Mouse (Mus musculus) forebrain, embryonic 14.5 days (tissue): ENCODE results near the gene Lrrc73. TPM values are rescaled to one million over a fixed set of nuclear protein-coding genes. Genes with fewer than 3 reads are reported as not detected.

Source experiments
- ATAC-seq: fragments of 200-750 bp; cut with Nextera tagmentation; 2 replicates; pipeline ENCODE4 v1.8.0; 2017; ENCODE audit warnings: mild to moderate bottlenecking, moderate library complexity
- DNase-seq: peaks from one replicate; pipeline ENCODE4 v3.0.0-alpha.2; 2015; ENCODE audit warnings: low spot score
- H3K27ac ChIP-seq: fragments of 300-500 bp; sonication (generic); 2 replicates; pipeline ENCODE4 v1.5.1; 2014; ENCODE audit warnings: low read depth, mild to moderate bottlenecking, control low read depth, low read length, moderate library complexity
- H3K27me3 ChIP-seq: fragments of 300-500 bp; sonication (generic); replicated peaks from 2 replicates; pipeline ENCODE4 v1.6.1; 2014; ENCODE audit warnings: low read length, control low read depth, mixed read lengths; ENCODE audit not compliant: control insufficient read depth, insufficient read depth
- H3K36me3 ChIP-seq: fragments of 300-500 bp; sonication (generic); 2 replicates; pipeline ENCODE4 v1.6.1; 2014; ENCODE audit warnings: low read length, control low read depth; ENCODE audit not compliant: control insufficient read depth, insufficient read depth
- H3K4me1 ChIP-seq: fragments of 300-500 bp; sonication (generic); 2 replicates; pipeline ENCODE4 v1.6.1; 2014; ENCODE audit warnings: antibody characterized with exemption, low read length, control low read depth; ENCODE audit not compliant: control insufficient read depth, insufficient read depth
- H3K4me2 ChIP-seq: fragments of 300-500 bp; sonication (generic); 2 replicates; pipeline ENCODE4 v1.6.1; 2014; ENCODE audit warnings: mild to moderate bottlenecking, control low read depth, low read length
- H3K4me3 ChIP-seq: fragments of 300-500 bp; sonication (generic); 2 replicates; pipeline ENCODE4 v1.5.1; 2014; ENCODE audit warnings: low read depth, low read length, control low read depth
- H3K9ac ChIP-seq: fragments of 300-500 bp; sonication (generic); 2 replicates; pipeline ENCODE4 v1.6.1; 2014; ENCODE audit warnings: mild to moderate bottlenecking, low read length, control low read depth, moderate library complexity
- H3K9me3 ChIP-seq: fragments of 300-500 bp; sonication (generic); replicated peaks from 2 replicates; pipeline ENCODE4 v1.6.1; 2016; ENCODE audit warnings: low read length, control low read depth, mixed read lengths; ENCODE audit not compliant: control insufficient read depth
- WGBS: fragments of 180-500 bp; shearing (Covaris S2); extraction: QIAGEN DNeasy Blood & Tissue Kit; methylation state at CpG from one replicate; pipeline ENCODE4 v1.1.7; 2014; 5-methylcytosine and 5-hydroxymethylcytosine counted together
- polyA plus RNA-seq: library from polyadenylated mRNA; unstranded; fragments of >200 nt; fragmentation: Nextera tagmentation; extraction: Ambion mirVana; gene quantifications from 2 replicates; pipeline ENCODE4 v1.2.1, GENCODE M21; 2014

Gene Lrrc73
- polyA plus RNA-seq, 1 experiment from 2014 or later, result 9.8 TPM

DNA sequence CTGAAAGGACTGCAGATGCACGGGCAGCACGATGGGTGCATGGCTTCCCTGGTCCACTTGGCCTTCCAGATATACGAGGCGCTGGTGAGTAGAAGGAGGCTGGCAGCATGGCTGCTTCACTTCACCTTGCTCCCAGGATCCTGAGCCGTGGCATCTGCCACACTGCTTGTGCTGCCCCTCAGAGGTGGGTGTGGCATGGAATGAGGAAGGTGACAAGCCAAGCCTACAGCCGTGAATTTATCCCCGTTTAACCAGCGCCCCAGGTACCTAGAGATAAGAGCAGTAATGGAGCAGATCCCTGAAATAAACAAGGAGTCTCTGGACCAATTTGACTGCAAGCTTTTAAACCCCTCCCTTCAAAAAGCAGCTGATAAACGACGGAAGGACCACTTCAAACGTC is 11.9 kb upstream of the Lrrc73 start:
- ATAC-seq (no peak), DNase-seq (no peak)
- H3K4me2 ChIP-seq, result no peak overlapping the region
- no peaks in the 10 kb centered on the region for H3K27me3 ChIP-seq
- H3K4me3 ChIP-seq, result no peak overlapping the region
- H3K4me1 ChIP-seq, result 0 out of 2 replicates have a peak, but pooled peaks cover under 1% of the 10 kb centered on the region
- H3K9me3 ChIP-seq, result no peaks in the 10 kb centered on the region
- peaks cover 97% of the 10 kb centered on the region for H3K36me3 ChIP-seq
- no peak overlapping the region for H3K9ac ChIP-seq
- H3K27ac ChIP-seq, result no peak overlapping the region
- WGBS, result 80% methylated on average over 11 of the region's 11 CpGs

- WGBS, result 83% methylated on average over 13 of the region's 13 CpGs
- Histone ChIP-seq H3K4me3 (no peak overlapping the region), H3K36me3 (peaks cover 89% of the 10 kb centered on the region), H3K27ac (no peak overlapping the region), H3K4me1 (peaks cover 8% of the 10 kb centered on the region), H3K27me3 (no peaks in the 10 kb centered on the region), H3K9me3 (no peaks in the 10 kb centered on the region), H3K9ac (no peak overlapping the region), H3K4me2 (no peak overlapping the region)
- DNase-seq (no peak), ATAC-seq (no peak)
Measured at GRCm38 (mm10) chr17:46242274-46242673, 11.1 kb upstream of the Lrrc73 start.

- ATAC-seq (no peak), DNase-seq (no peak)
- no peaks in the 10 kb centered on the region for H3K9me3 ChIP-seq
- no peak overlapping the region for H3K4me3 ChIP-seq
- no peaks in the 10 kb centered on the region for H3K27me3 ChIP-seq
- peaks cover 84% of the 10 kb centered on the region for H3K36me3 ChIP-seq
- WGBS, result 87% methylated on average over 4 of the region's 4 CpGs
- H3K27ac ChIP-seq, result no peak overlapping the region
- no peak overlapping the region for H3K4me2 ChIP-seq
- no peak overlapping the region for H3K9ac ChIP-seq
- peaks cover 8% of the 10 kb centered on the region for H3K4me1 ChIP-seq
Measured at GRCm38 (mm10) chr17:46242993-46243392, 10.3 kb upstream of the Lrrc73 start.

GRCm38 (mm10) chr17:46243624-46244023 is 9.7 kb upstream of the Lrrc73 start:
- Histone ChIP-seq H3K4me1 (peaks cover 10% of the 10 kb centered on the region), H3K9me3 (no peaks in the 10 kb centered on the region), H3K27ac (no peak overlapping the region), H3K4me2 (no peak overlapping the region), H3K36me3 (peaks cover 77% of the 10 kb centered on the region), H3K9ac (no peak overlapping the region), H3K4me3 (no peak overlapping the region), H3K27me3 (no peaks in the 10 kb centered on the region)
- ATAC-seq (no peak), DNase-seq (no peak)
- 41% methylated on average over 2 of the region's 2 CpGs for WGBS

- ATAC-seq (no peak), DNase-seq (no peak)
- Histone ChIP-seq H3K27ac (no peak overlapping the region), H3K4me3 (no peak overlapping the region), H3K4me1 (peaks cover 16% of the 10 kb centered on the region), H3K9ac (no peak overlapping the region), H3K4me2 (no peak overlapping the region), H3K27me3 (no peaks in the 10 kb centered on the region), H3K36me3 (peaks cover 74% of the 10 kb centered on the region), H3K9me3 (no peaks in the 10 kb centered on the region)
- 93% methylated on average over 10 of the region's 10 CpGs for WGBS
Measured at GRCm38 (mm10) chr17:46244579-46244978, 8.8 kb upstream of the Lrrc73 start.

DNA sequence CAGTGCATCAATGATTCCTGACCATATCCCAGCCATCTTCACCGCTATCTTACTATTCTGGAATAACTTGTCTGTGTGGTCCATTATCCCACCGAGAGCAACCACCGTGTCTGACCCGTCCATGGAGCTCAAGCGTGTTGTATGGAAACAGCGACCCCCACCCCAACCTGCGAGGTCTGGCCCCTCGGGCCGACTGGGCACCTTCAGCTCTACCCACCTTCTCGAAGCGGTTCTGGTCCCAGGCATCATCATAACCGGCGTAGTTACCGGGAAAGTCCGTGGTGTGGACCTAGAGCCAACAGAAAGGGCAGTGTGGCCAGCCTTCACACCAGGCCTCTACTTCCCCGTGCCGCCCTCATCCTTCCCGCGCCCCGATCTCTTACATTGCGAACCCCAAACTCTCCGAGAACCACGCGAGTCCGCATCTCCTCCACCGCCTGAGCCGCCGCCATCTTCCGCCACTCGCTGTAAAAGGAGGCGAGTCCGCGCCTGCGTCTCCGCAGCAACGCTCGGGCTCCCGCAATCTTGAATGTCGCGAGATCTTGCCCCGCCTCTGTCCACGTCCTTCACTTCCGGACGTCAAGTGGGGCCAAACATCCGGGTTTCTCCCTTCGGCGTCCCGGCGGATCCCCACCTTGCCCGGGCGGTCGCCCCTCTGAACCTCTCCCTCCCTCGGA is 5.7 kb upstream of the Lrrc73 start, which contains the start of the genes Polr1c and Yipf3:
Gene Polr1c, minus strand, starts transcription at position 543 of the 677 bp plus-strand sequence.
Gene Yipf3, plus strand, starts transcription at position 569 of the 677 bp plus-strand sequence.
- peak within 1 kb of the TSS; percentile 55 for H3K27ac ChIP-seq
- H3K4me2 ChIP-seq, result peak within 1 kb of the TSS; percentile 86
- ATAC-seq, result peak; percentile 95
- DNase-seq, result peak; percentile 98
- H3K36me3 ChIP-seq, result peaks cover 72% of the 10 kb centered on the region
- no peaks in the 10 kb centered on the region for H3K27me3 ChIP-seq
- peaks cover 16% of the 10 kb centered on the region for H3K4me1 ChIP-seq
- no peaks in the 10 kb centered on the region for H3K9me3 ChIP-seq
- peak within 1 kb of the TSS; percentile 98 for H3K4me3 ChIP-seq
- peak within 1 kb of the TSS; percentile 95 for H3K9ac ChIP-seq
- WGBS, result under 1% methylated on average over 53 of the region's 53 CpGs

- peaks cover 67% of the 10 kb centered on the region for H3K36me3 ChIP-seq
- peak overlapping the region; percentile 95 for H3K9ac ChIP-seq
- H3K4me2 ChIP-seq, result peak overlapping the region; percentile 86
- H3K4me1 ChIP-seq, result peaks cover 16% of the 10 kb centered on the region
- H3K9me3 ChIP-seq, result no peaks in the 10 kb centered on the region
- DNase-seq (no peak), ATAC-seq (peak; percentile 49)
- peak overlapping the region; percentile 98 for H3K4me3 ChIP-seq
- WGBS, result under 1% methylated on average over 37 of the region's 37 CpGs
- no peaks in the 10 kb centered on the region for H3K27me3 ChIP-seq
- peak overlapping the region; percentile 29; the same call in 1 of the 2 replicates for H3K27ac ChIP-seq
Measured at GRCm38 (mm10) chr17:46248189-46248522, 5.2 kb upstream of the Lrrc73 start.

GRCm38 (mm10) chr17:46251174-46251573 is 2.2 kb upstream of the Lrrc73 start:
- no peak for DNase-seq
- H3K9me3 ChIP-seq, result no peaks in the 10 kb centered on the region
- H3K27ac ChIP-seq, result no peak overlapping the region
- WGBS, result 83% methylated on average over 7 of the region's 7 CpGs
- H3K4me1 ChIP-seq, result peaks cover 26% of the 10 kb centered on the region
- H3K4me2 ChIP-seq, result no peak overlapping the region
- no peak overlapping the region for H3K4me3 ChIP-seq
- H3K36me3 ChIP-seq, result peaks cover 37% of the 10 kb centered on the region
- 0 out of 2 replicates have a peak, but pooled peaks cover 7% of the 10 kb centered on the region for H3K27me3 ChIP-seq
- H3K9ac ChIP-seq, result no peak overlapping the region
- ATAC-seq, result no peak
